Mouse (Mus musculus) liver, embryonic 14.5 days (tissue): ENCODE results near the gene Clstn3.

ENCODE experiments used
- CTCF ChIP-seq: IDR thresholded peaks from 2 replicates; pipeline ENCODE4 v1.5.1; 2016; ENCODE audit warnings: antibody characterized with exemption, low read depth, control low read depth
- EP300 ChIP-seq: IDR thresholded peaks from 2 replicates; pipeline ENCODE4 v1.6.1; 2016; ENCODE audit warnings: antibody characterized with exemption, low read depth

GRCm38 (mm10) chr6:124414150-124414926 lies 50.3 kb downstream of the Clstn3 start:
- TF ChIP-seq EP300 = no peak
- TF ChIP-seq CTCF = no peak
